In the genomic region with DNA sequence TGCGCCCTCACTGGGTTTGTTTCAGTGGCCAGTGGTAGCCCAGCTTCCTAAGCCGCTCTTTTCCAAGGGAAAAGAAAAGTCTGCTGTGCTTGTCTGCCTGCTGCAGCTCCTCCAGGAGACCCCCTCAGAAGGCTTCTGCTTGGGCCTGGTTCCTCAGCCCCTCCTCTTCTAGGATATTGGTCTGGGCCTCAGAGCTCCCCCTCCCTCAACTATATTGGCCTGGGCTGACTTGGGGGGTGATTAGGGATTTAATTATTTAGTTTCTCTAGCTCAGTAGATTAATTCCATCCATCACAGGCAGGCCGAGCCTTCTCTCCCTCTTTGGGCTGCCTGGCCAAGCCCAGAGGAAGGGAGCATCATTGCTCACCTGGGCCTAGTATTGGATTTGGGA, we compare ENCODE assay signal across 20 mouse cellular contexts. TPM values are rescaled to one million over a fixed set of nuclear protein-coding genes. Genes with fewer than 3 reads are reported as not detected.
DNase-seq lines count a peak whose midpoint lies in the region; ATAC-seq and TF ChIP-seq lines count a peak whose summit lies in the region.
"Had no signal": no experiment of that assay in that cellular context is flagged by ENCODE, and none has a peak within 500 bp of the region (broad histone marks: within the 10 kb centered on the region; RNA-seq: fewer than 3 reads in every experiment).

No protein-coding gene starts in this region.

- TF ChIP-seq CTCF in cerebellum, adult 2 months (IDR thresholded peaks at IDR 0.05; ENCODE audit: borderline replicate concordance, insufficient read depth, low read depth, low read length), result no peak
- no peak for TF ChIP-seq CTCF in layer of hippocampus, adult 2 months (conservative IDR thresholded peaks at IDR 0.05)
- TF ChIP-seq CTCF in olfactory bulb, adult 2 months (IDR thresholded peaks at IDR 0.05; ENCODE audit: insufficient read depth, low read depth, low read length), result no peak

- 54% methylated on average over 3 of the region's 3 CpGs for WGBS in cerebellum, adult 2 months
- 93% methylated on average over 3 of the region's 3 CpGs for WGBS in olfactory bulb, adult 2 months

- no peak for TF ChIP-seq POLR2A in cerebellum, adult 2 months (IDR thresholded peaks at IDR 0.05; ENCODE audit: borderline replicate concordance, insufficient read depth, low read length)
- no peak for TF ChIP-seq POLR2A in olfactory bulb, adult 2 months (IDR thresholded peaks at IDR 0.05; ENCODE audit: insufficient read depth, low read depth, low read length)

- no peak for ATAC-seq in erythroblast, adult 5-6 weeks (replicated peaks; ENCODE audit: low FRiP score, poor library complexity, severe bottlenecking)
- ATAC-seq: liver, postnatal 0 days; lung, postnatal 0 days had no signal

- DNase-seq in cerebellum, adult 2 months, result peak in 1 of 2 experiments; percentile 27
- DNase-seq in cerebellum, postnatal 10 days, result no peak
- DNase-seq in layer of hippocampus, adult 2 months (ENCODE audit: low spot score in 2 of 2), result no peak
- DNase-seq in layer of hippocampus, postnatal 25 days (ENCODE audit: extremely low spot score in 1 of 2, low spot score in 1 of 2), result no peak
- peak; percentile 1 for DNase-seq in right cerebral cortex, adult 18-20 months
- no peak for DNase-seq in right cerebral cortex, postnatal 10 days (ENCODE audit: low spot score in 2 of 2)
- DNase-seq: heart, postnatal 36 days; kidney, adult 8-10 months; kidney, postnatal 10 days; liver, postnatal 0 days; thymus, postnatal 25 days had no signal

- H3K27ac ChIP-seq in cerebellum, adult 2 months (ENCODE audit: insufficient read depth, low read length), result 0 out of 2 replicates have a peak overlapping the region, but pooled peaks have one; percentile 19
- peak overlapping the region; percentile 91 for H3K27ac ChIP-seq in layer of hippocampus, adult 2 months
- peak overlapping the region; percentile 12; the same call in 1 of the 2 replicates for H3K27ac ChIP-seq in olfactory bulb, adult 2 months (ENCODE audit: insufficient read depth, low read depth, low read length)
- H3K27ac ChIP-seq: embryonic facial prominence, embryonic 12.5 days; forebrain, embryonic 12.5 days; heart, embryonic 15.5 days; limb, embryonic 12.5 days; stomach, embryonic 15.5 days had no signal

- no peaks in the 10 kb centered on the region for H3K27me3 ChIP-seq in cerebellum, adult 2 months (ENCODE audit: control insufficient read depth, insufficient read depth, low read length)

- peaks cover 60% of the 10 kb centered on the region for H3K4me1 ChIP-seq in cerebellum, adult 2 months (ENCODE audit: control insufficient read depth, insufficient read depth, low read length)
- peaks cover 59% of the 10 kb centered on the region for H3K4me1 ChIP-seq in olfactory bulb, adult 2 months (ENCODE audit: control insufficient read depth, insufficient read depth, low read length)
- H3K4me1 ChIP-seq: embryonic facial prominence, embryonic 12.5 days; heart, embryonic 15.5 days; limb, embryonic 12.5 days had no signal

- no peak overlapping the region for H3K4me3 ChIP-seq in cerebellum, adult 2 months (replicated peaks; ENCODE audit: insufficient read depth, low read depth, low read length)
- no peak overlapping the region for H3K4me3 ChIP-seq in layer of hippocampus, adult 2 months
- no peak overlapping the region for H3K4me3 ChIP-seq in olfactory bulb, adult 2 months (ENCODE audit: insufficient read depth, low read depth, low read length)
- H3K4me3 ChIP-seq: embryonic facial prominence, embryonic 12.5 days; erythroblast, embryonic 14.5 days; forebrain, embryonic 12.5 days; heart, embryonic 15.5 days; limb, embryonic 12.5 days; stomach, embryonic 15.5 days had no signal

RNA-seq across cellular contexts. Expression of a gene that starts 11.4 kb away (rescaled TPM):
- polyA plus RNA-seq in cerebellum, adult 2 months (2012; rRNA removed), result 56.1 and 59.8 TPM in 2 replicates
- total RNA-seq in layer of hippocampus, adult 2 months (2021), result 100 to 1,000 TPM; 283 to 292 TPM
- total RNA-seq in layer of hippocampus, postnatal 25 days (2021), result 100 to 1,000 TPM; 286 to 291 TPM
- not detected in 2 replicates for polyA plus RNA-seq in olfactory bulb, adult 2 months (2012; ENCODE audit: insufficient read depth, insufficient read length, low replicate concordance, missing spikeins)
- total RNA-seq in erythroblast, adult 5-6 weeks (2015; ENCODE audit: low replicate concordance), result not detected in 2 replicates
- total RNA-seq in erythroblast, adult 5-6 weeks (2017; ENCODE audit: low replicate concordance), result not detected in 2 replicates
- polyA plus RNA-seq: erythroblast, embryonic 14.5 days had no signal

RNA-seq across cellular contexts. Expression of a gene that starts 57.0 kb away (rescaled TPM):
- polyA plus RNA-seq in cerebellum, adult 2 months (2012; rRNA removed), result 11.4 and 14.0 TPM in 2 replicates
- total RNA-seq in layer of hippocampus, adult 2 months (2021), result 1 to 10 TPM; 5.5 to 5.8 TPM
- total RNA-seq in layer of hippocampus, postnatal 25 days (2021), result 1 to 10 TPM; 3.3 to 4.9 TPM
- not detected in 2 replicates for polyA plus RNA-seq in olfactory bulb, adult 2 months (2012; ENCODE audit: insufficient read depth, insufficient read length, low replicate concordance, missing spikeins)
- total RNA-seq in erythroblast, adult 5-6 weeks (2015; ENCODE audit: low replicate concordance), result 0.77 and 7.7 TPM in 2 replicates
- total RNA-seq in erythroblast, adult 5-6 weeks (2017; ENCODE audit: low replicate concordance), result 1.1 and 2.8 TPM in 2 replicates

Comparison
In these comparisons a context has a peak if more than half of its experiments do, and no peak if none do; other contexts are left out.
1. H3K27ac ChIP-seq: peak in every context shown above with its lines; median percentile 91 in layer of hippocampus, adult 2 months; 19 in cerebellum, adult 2 months; 12 in olfactory bulb, adult 2 months.
2. RNA of a gene that starts 11.4 kb away (total RNA-seq): 283 to 292 TPM in layer of hippocampus, adult 2 months and 286 to 291 TPM in layer of hippocampus, postnatal 25 days; not detected in erythroblast, adult 5-6 weeks; every median in the first group is over 100 times any median in the second.